Mouse (Mus musculus): Measurements from ENCODE around the gene Kcnh6. TPM values are rescaled to one million over a fixed set of nuclear protein-coding genes. Genes with fewer than 3 reads are reported as not detected.

Kcnh6 gene
- total RNA-seq (2021), result under 1 TPM in 1 of 2 experiments, not detected in 1; 0.29 TPM
- long read RNA-seq, experiment 1, partial matches to known transcripts, result 0 of 1 reads
- long read RNA-seq, experiment 1, other reads (novel, unspliced or antisense), result 1 of 1 reads
- long read RNA-seq, experiment 2, partial matches to known transcripts, result 0 of 4 reads
- long read RNA-seq, experiment 2, other reads (novel, unspliced or antisense), result 4 of 4 reads

GRCm38 (mm10) chr11:106007821-106008220 is at the start of gene Kcnh6:
Gene Kcnh6, plus strand, starts transcription at chr11:106008124.
- peak; percentile 70 to 72 for DNase-seq (ENCODE audit: low spot score in 2 of 2)

GRCm38 (mm10) chr11:105958566-105958965 is 49.4 kb upstream of the Kcnh6 start:
- DNase-seq (ENCODE audit: low spot score in 2 of 2), result no peak

- no peak for DNase-seq (ENCODE audit: low spot score in 2 of 2)
Measured at GRCm38 (mm10) chr11:105959355-105959754, 48.6 kb upstream of the Kcnh6 start.

GRCm38 (mm10) chr11:105964691-105965090 is 43.2 kb upstream of the Kcnh6 start:
- no peak for DNase-seq (ENCODE audit: low spot score in 2 of 2)

GRCm38 (mm10) chr11:105966288-105966687 is 41.6 kb upstream of the Kcnh6 start:
- no peak for DNase-seq (ENCODE audit: low spot score in 2 of 2)

- DNase-seq (ENCODE audit: low spot score in 2 of 2), result peak; percentile 16 to 49
Measured at GRCm38 (mm10) chr11:105967741-105968574, 40.0 kb upstream of the Kcnh6 start, which contains the start of gene Ace. Gene Ace, plus strand, starts transcription at chr11:105967945.

GRCm38 (mm10) chr11:105968948-105969347 is 39.0 kb upstream of the Kcnh6 start:
- DNase-seq (ENCODE audit: low spot score in 2 of 2), result no peak

- DNase-seq (ENCODE audit: low spot score in 2 of 2), result peak; percentile 42 to 66
Measured at GRCm38 (mm10) chr11:105969516-105969915, 38.4 kb upstream of the Kcnh6 start.

GRCm38 (mm10) chr11:105974593-105974992 is 33.3 kb upstream of the Kcnh6 start:
- DNase-seq (ENCODE audit: low spot score in 2 of 2), result no peak

GRCm38 (mm10) chr11:105975050-105975449 is 32.9 kb upstream of the Kcnh6 start:
- DNase-seq (ENCODE audit: low spot score in 2 of 2), result no peak

- DNase-seq (ENCODE audit: low spot score in 2 of 2), result no peak
Measured at GRCm38 (mm10) chr11:105975636-105976035, 32.3 kb upstream of the Kcnh6 start.

GRCm38 (mm10) chr11:105978232-105978631 is 29.7 kb upstream of the Kcnh6 start:
- no peak for DNase-seq (ENCODE audit: low spot score in 2 of 2)

GRCm38 (mm10) chr11:105978634-105979033 is 29.3 kb upstream of the Kcnh6 start:
- no peak for DNase-seq (ENCODE audit: low spot score in 2 of 2)

GRCm38 (mm10) chr11:105984452-105984851 is 23.5 kb upstream of the Kcnh6 start:
- DNase-seq (ENCODE audit: low spot score in 2 of 2), result no peak

GRCm38 (mm10) chr11:105987446-105987845 is 20.5 kb upstream of the Kcnh6 start:
- no peak for DNase-seq (ENCODE audit: low spot score in 2 of 2)

GRCm38 (mm10) chr11:105989446-105989845 is 18.5 kb upstream of the Kcnh6 start:
- DNase-seq (ENCODE audit: low spot score in 2 of 2), result no peak

GRCm38 (mm10) chr11:105990231-105990630 is 17.7 kb upstream of the Kcnh6 start:
- no peak for DNase-seq (ENCODE audit: low spot score in 2 of 2)

GRCm38 (mm10) chr11:105994375-105994774 is 13.5 kb upstream of the Kcnh6 start, which contains the start of gene Ace3:
Gene Ace3, plus strand, starts transcription at chr11:105994675.
- DNase-seq (ENCODE audit: low spot score in 2 of 2), result no peak

- no peak for DNase-seq (ENCODE audit: low spot score in 2 of 2)
Measured at GRCm38 (mm10) chr11:106000062-106000461, 7.9 kb upstream of the Kcnh6 start.

GRCm38 (mm10) chr11:106001718-106002117 is 6.2 kb upstream of the Kcnh6 start:
- DNase-seq (ENCODE audit: low spot score in 2 of 2), result no peak

- no peak for DNase-seq (ENCODE audit: low spot score in 2 of 2)
Measured at GRCm38 (mm10) chr11:106004576-106004975, 3.3 kb upstream of the Kcnh6 start.

GRCm38 (mm10) chr11:106005970-106006369 is 2.0 kb upstream of the Kcnh6 start:
- DNase-seq (ENCODE audit: low spot score in 2 of 2), result no peak

Measured in adrenal gland, adult 18-20 months (tissue).